ENCODE assay signal across 26 mouse cellular contexts in genomic region chr13:43286836-43287235, GRCm38 (mm10). TPM values are rescaled to one million over a fixed set of nuclear protein-coding genes. Genes with fewer than 3 reads are reported as not detected.
DNase-seq lines count a peak whose midpoint lies in the region; ATAC-seq and TF ChIP-seq lines count a peak whose summit lies in the region.
"Had no signal": no experiment of that assay in that cellular context is flagged by ENCODE, and none has a peak within 500 bp of the region (broad histone marks: within the 10 kb centered on the region; RNA-seq: fewer than 3 reads in every experiment).

No protein-coding gene starts in this region.

- H3K9me3 ChIP-seq in forebrain, embryonic 13.5 days (replicated peaks): no peaks in the 10 kb centered on the region
- H3K9me3 ChIP-seq: forebrain, embryonic 10.5 days; G1E; heart, embryonic 13.5 days had no signal

- no peak overlapping the region for H3K4me3 ChIP-seq in gastrocnemius, adult 2 months
- H3K4me3 ChIP-seq in brown adipose tissue, adult 24 weeks (ENCODE audit: insufficient read depth, low read depth, low read length): no peak overlapping the region
- H3K4me3 ChIP-seq in forebrain, embryonic 13.5 days: no peak overlapping the region
- H3K4me3 ChIP-seq: forebrain, embryonic 10.5 days; heart, adult 2 months; heart, embryonic 10.5 days; heart, embryonic 13.5 days had no signal

- no peak overlapping the region for H3K4me2 ChIP-seq in forebrain, embryonic 13.5 days
- H3K4me2 ChIP-seq: heart, embryonic 13.5 days; hindbrain, embryonic 14.5 days had no signal

- ATAC-seq in forebrain, embryonic 13.5 days: no peak
- ATAC-seq: forebrain, embryonic 14.5 days; forebrain, postnatal 0 days; hindbrain, postnatal 0 days; inflammation-experienced regulatory T-cells, adult 6 months; intestine, embryonic 16.5 days had no signal

- intact Hi-C loops in gastrocnemius, adult 2 months (cut with DNase I): no loop called here

- 81% methylated on average over 7 of the region's 7 CpGs for WGBS in forebrain, embryonic 13.5 days

- H3K27ac ChIP-seq in gastrocnemius, adult 2 months: 0 out of 2 replicates have a peak overlapping the region, but pooled peaks have one; percentile 8
- 0 out of 2 replicates have a peak overlapping the region, but pooled peaks have one; percentile 7 for H3K27ac ChIP-seq in brown adipose tissue, adult 24 weeks (replicated peaks; ENCODE audit: low read depth, low read length)
- H3K27ac ChIP-seq in forebrain, embryonic 13.5 days: no peak overlapping the region
- H3K27ac ChIP-seq: forebrain, embryonic 10.5 days; heart, adult 2 months; heart, embryonic 10.5 days; heart, embryonic 13.5 days; hindbrain, embryonic 14.5 days; hindbrain, postnatal 0 days had no signal

- DNase-seq in gastrocnemius, adult 2 months: no peak
- no peak for DNase-seq in gastrocnemius, adult 18-20 months (ENCODE audit: low spot score)
- peak; percentile 77 for DNase-seq in 3T3-L1 (ENCODE audit: low read depth, low spot score)
- DNase-seq in left cerebral cortex, adult 8-10 months (ENCODE audit: low spot score in 2 of 2): no peak
- DNase-seq: adrenal gland, adult 2 months; adrenal gland, postnatal 14 days; B cell, adult 2 months; cerebellum, postnatal 14 days; forebrain, postnatal 0 days; gastrocnemius, postnatal 10 days; gastrocnemius, postnatal 36 days; heart, adult 2 months; heart, postnatal 14 days; heart, postnatal 4 days had no signal

- no peak for TF ChIP-seq CTCF in gastrocnemius, adult 2 months (IDR thresholded peaks at IDR 0.05)

- H3K9ac ChIP-seq in forebrain, embryonic 13.5 days: no peak overlapping the region
- H3K9ac ChIP-seq: forebrain, postnatal 0 days; heart, embryonic 13.5 days; hindbrain, embryonic 14.5 days had no signal

- H3K27me3 ChIP-seq in forebrain, embryonic 13.5 days: no peaks in the 10 kb centered on the region
- H3K27me3 ChIP-seq: CH12.LX; heart, embryonic 13.5 days had no signal

- no peaks in the 10 kb centered on the region for H3K36me3 ChIP-seq in forebrain, embryonic 13.5 days (ENCODE audit: poor library complexity, severe bottlenecking)
- H3K36me3 ChIP-seq: forebrain, embryonic 10.5 days; G1E; heart, embryonic 10.5 days; heart, embryonic 13.5 days had no signal

- peaks cover 37% of the 10 kb centered on the region for H3K4me1 ChIP-seq in brown adipose tissue, adult 24 weeks (ENCODE audit: control insufficient read depth, insufficient read depth, insufficient read length, low read length)
- peaks cover 18% of the 10 kb centered on the region for H3K4me1 ChIP-seq in forebrain, embryonic 13.5 days

RNA-seq across cellular contexts. Expression of gene Gfod1, which starts 17.1 kb away (rescaled TPM):
- 1 to 10 TPM; 4.3 to 8.2 TPM for total RNA-seq in gastrocnemius, adult 2 months (2021)
- 1 to 10 TPM; 4.7 to 6.8 TPM for total RNA-seq in gastrocnemius, adult 18-20 months (2021)
- polyA plus RNA-seq in brown adipose tissue, adult 24 weeks (2012; ENCODE audit: insufficient read depth, insufficient read length, missing spikeins): 4.4 and 7.7 TPM in 2 replicates
- total RNA-seq in left cerebral cortex, adult 8-10 months (2022): 10 to 100 TPM; 71.5 to 88.4 (median 78.8) TPM
- polyA plus RNA-seq in forebrain, embryonic 13.5 days (2015; fragmentation: Nextera tagmentation; extraction: Ambion mirVana): 1.2 and 1.3 TPM in 2 replicates

Comparison
In these comparisons a context has a peak if more than half of its experiments do, and no peak if none do; other contexts are left out.
1. RNA of gene Gfod1, which starts 17.1 kb away (total RNA-seq): 71.5 to 88.4 TPM in left cerebral cortex, adult 8-10 months; 4.3 to 8.2 TPM in gastrocnemius, adult 2 months and 4.7 to 6.8 TPM in gastrocnemius, adult 18-20 months; every median in the first group is over 4 times any median in the second.